In genomic region chr6:127181296-127181695, GRCm38 (mm10) we compare ENCODE assay signal across 8 mouse cellular contexts. TPM values are rescaled to one million over a fixed set of nuclear protein-coding genes. Genes with fewer than 3 reads are reported as not detected.
DNase-seq lines count a peak whose midpoint lies in the region.

No protein-coding gene starts in this region.

- peak; percentile 27 to 68 for DNase-seq in cerebellum, postnatal 4 days (ENCODE audit: low spot score in 2 of 2)
- DNase-seq in cerebellum, postnatal 36 days = no peak
- DNase-seq in lung, postnatal 10 days = peak; percentile 55
- DNase-seq in lung, adult 18-20 months = no peak
- DNase-seq in heart, postnatal 25 days (ENCODE audit: low spot score) = peak; percentile 16
- DNase-seq in right cerebral cortex, adult 2 months (ENCODE audit: low spot score in 2 of 2) = peak; percentile 49 to 57
- no peak for DNase-seq in thymus, postnatal 10 days (ENCODE audit: low spot score in 2 of 2)
- no peak for DNase-seq in spleen, adult 18-20 months

- intact Hi-C loops in heart, postnatal 25 days (cut with DNase I) = no loop called here

RNA-seq across cellular contexts. Expression of gene Ccnd2, which starts 29.3 kb away (rescaled TPM):
- 100 to 1,000 TPM; 155 to 157 TPM for total RNA-seq in heart, postnatal 25 days (2021)

Comparison
In these comparisons a context has a peak if more than half of its experiments do, and no peak if none do; other contexts are left out.
1. DNase-seq: peak in cerebellum, postnatal 4 days (2 of 2), lung, postnatal 10 days (single experiment), heart, postnatal 25 days (single experiment) and right cerebral cortex, adult 2 months (2 of 2); none in cerebellum, postnatal 36 days (0 of 2), lung, adult 18-20 months (0 of 2), thymus, postnatal 10 days (0 of 2) and spleen, adult 18-20 months (0 of 2).